Mouse (Mus musculus) G1E (cell line): ENCODE results near the gene Map3k6.
A peak's percentile ranks its signal among the peaks of the same experiment; 100 is the strongest.

Experiments
- CTCF ChIP-seq: IDR thresholded peaks from 2 replicates; pipeline ENCODE4 v1.5.1; 2012; ENCODE audit warnings: low read depth, low read length, inconsistent platforms, mixed read lengths
- GATA1 ChIP-seq: IDR thresholded peaks from 2 replicates; pipeline ENCODE4 v1.6.1; 2012; ENCODE audit warnings: borderline replicate concordance, low read length, inconsistent platforms, mixed read lengths
- GATA2 ChIP-seq: IDR thresholded peaks from 2 replicates; pipeline ENCODE4 v1.6.1; 2012; ENCODE audit warnings: low read depth, low read length, inconsistent platforms, borderline replicate concordance
- POLR2AphosphoS5 ChIP-seq: IDR thresholded peaks from 2 replicates; pipeline ENCODE4 v1.6.1; 2012; ENCODE audit warnings: low read depth, low read length, inconsistent platforms; ENCODE audit not compliant: insufficient replicate concordance
- TAL1 ChIP-seq: conservative IDR thresholded peaks from 2 replicates; pipeline ENCODE4 v1.6.1; 2012; ENCODE audit warnings: low read depth, low read length, inconsistent platforms, mixed read lengths

DNA sequence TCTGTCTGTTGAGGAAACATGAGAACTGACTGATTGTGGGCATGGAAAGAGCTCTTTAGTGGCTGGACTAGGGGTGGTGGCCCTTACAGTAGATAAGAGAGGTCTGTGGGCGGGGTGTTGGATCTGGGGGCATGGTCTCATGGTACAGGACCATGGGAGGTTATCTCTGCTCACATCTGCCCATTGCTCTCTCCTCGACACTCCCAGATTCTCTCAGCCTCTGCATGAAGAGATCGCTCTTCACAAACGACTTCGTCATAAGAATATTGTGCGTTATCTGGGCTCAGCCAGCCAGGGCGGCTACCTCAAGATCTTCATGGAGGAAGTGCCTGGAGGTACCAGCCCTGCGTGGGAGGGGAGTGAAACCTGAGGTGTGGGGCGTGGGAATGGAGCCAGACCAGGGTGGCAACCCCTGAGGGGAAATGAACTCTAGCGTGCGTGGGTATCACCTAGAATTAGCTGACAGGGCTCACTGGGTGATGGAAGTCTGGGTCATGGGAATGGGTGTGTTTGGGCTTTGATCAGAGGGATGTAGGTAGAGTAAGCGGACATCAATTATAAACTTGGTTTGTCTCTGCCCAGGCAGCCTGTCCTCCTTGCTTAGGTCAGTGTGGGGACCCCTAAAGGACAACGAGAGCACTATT, 7.3 kb downstream of the Map3k6 start:
- no peak for TF ChIP-seq CTCF
- no peak for TF ChIP-seq GATA1
- peak; percentile 92 for TF ChIP-seq TAL1
- no peak for TF ChIP-seq POLR2AphosphoS5
- TF ChIP-seq GATA2: 0 out of 2 replicates have a peak, but pooled peaks have one; percentile 52
